Mouse (Mus musculus) stomach, embryonic 16.5 days (tissue): Measurements from ENCODE around the gene Troap. TPM values are rescaled to one million over a fixed set of nuclear protein-coding genes. Genes with fewer than 3 reads are reported as not detected.
A peak's percentile ranks its signal among the peaks of the same experiment; 100 is the strongest.

Experiments used
- ATAC-seq: fragments of 200-750 bp; cut with Nextera tagmentation; 2 replicates; pipeline ENCODE4 v1.8.0; 2017; ENCODE audit warnings: moderate number of reproducible peaks, moderate TSS enrichment; ENCODE audit not compliant: insufficient read depth, low FRiP score
- H3K27ac ChIP-seq: fragments of 300-500 bp; sonication (generic); 2 replicates; pipeline ENCODE4 v1.5.1; 2014; ENCODE audit warnings: low read length
- H3K27me3 ChIP-seq: fragments of 300-500 bp; sonication (generic); 2 replicates; pipeline ENCODE4 v1.6.1; 2014; ENCODE audit warnings: low read length, control low read depth, mixed read lengths; ENCODE audit not compliant: control insufficient read depth, insufficient read depth
- H3K36me3 ChIP-seq: fragments of 300-500 bp; sonication (generic); 2 replicates; pipeline ENCODE4 v1.6.1; 2014; ENCODE audit warnings: low read length; ENCODE audit not compliant: control insufficient read depth, insufficient read depth
- H3K4me1 ChIP-seq: fragments of 300-500 bp; sonication (generic); 2 replicates; pipeline ENCODE4 v1.6.1; 2014; ENCODE audit warnings: low read length, control low read depth, mixed read lengths; ENCODE audit not compliant: control insufficient read depth, insufficient read depth
- H3K4me2 ChIP-seq: fragments of 300-500 bp; sonication (generic); 2 replicates; pipeline ENCODE4 v1.6.1; 2014; ENCODE audit warnings: low read depth, low read length, mixed read lengths
- H3K4me3 ChIP-seq: fragments of 300-500 bp; sonication (generic); replicated peaks from 2 replicates; pipeline ENCODE4 v1.5.1; 2014; ENCODE audit warnings: mild to moderate bottlenecking, low read length
- H3K9ac ChIP-seq: fragments of 300-500 bp; sonication (generic); 2 replicates; pipeline ENCODE4 v1.6.1; 2014; ENCODE audit warnings: low read length
- H3K9me3 ChIP-seq: fragments of 300-500 bp; sonication (generic); replicated peaks from 2 replicates; pipeline ENCODE4 v1.6.1; 2016; ENCODE audit warnings: low read length, control low read depth; ENCODE audit not compliant: control insufficient read depth
- WGBS: fragments of 180-500 bp; shearing (Covaris S2); extraction: QIAGEN DNeasy Blood & Tissue Kit; methylation state at CpG from one replicate; pipeline ENCODE4 v1.1.7; 2014; 5-methylcytosine and 5-hydroxymethylcytosine counted together
- polyA plus RNA-seq: library from polyadenylated mRNA; unstranded; fragments of >200 nt; fragmentation: Nextera tagmentation; extraction: Ambion mirVana; gene quantifications from 2 replicates; pipeline ENCODE4 v1.2.1, GENCODE M21; 2015

Gene Troap
- polyA plus RNA-seq, 1 experiment from 2014 or later, result 26.4 TPM

GRCm38 (mm10) chr15:99114312-99115064 lies 40.1 kb downstream of the Troap start:
- no peak overlapping the region for H3K4me3 ChIP-seq
- no peaks in the 10 kb centered on the region for H3K4me1 ChIP-seq
- H3K36me3 ChIP-seq, result no peaks in the 10 kb centered on the region
- H3K9me3 ChIP-seq, result no peaks in the 10 kb centered on the region
- H3K9ac ChIP-seq, result no peak overlapping the region
- no peak overlapping the region for H3K4me2 ChIP-seq
- peak overlapping the region; percentile 55; the same call in 1 of the 2 replicates for H3K27ac ChIP-seq
- 47% methylated on average over 14 of the region's 14 CpGs for WGBS
- no peak for ATAC-seq
- no peaks in the 10 kb centered on the region for H3K27me3 ChIP-seq

- 79% methylated on average over 7 of the region's 7 CpGs for WGBS
- Histone ChIP-seq H3K27me3 (no peaks in the 10 kb centered on the region), H3K9me3 (no peaks in the 10 kb centered on the region), H3K4me1 (no peaks in the 10 kb centered on the region), H3K27ac (no peak overlapping the region), H3K9ac (no peak overlapping the region), H3K4me3 (no peak overlapping the region), H3K36me3 (no peaks in the 10 kb centered on the region), H3K4me2 (no peak overlapping the region)
- no peak for ATAC-seq
These were observed 40.7 kb downstream of the Troap start for GRCm38 (mm10) chr15:99115065-99115423.

GRCm38 (mm10) chr15:99116539-99116938 lies 42.2 kb downstream of the Troap start:
- 43% methylated on average over 11 of the region's 11 CpGs for WGBS
- no peak overlapping the region for H3K9ac ChIP-seq
- no peak overlapping the region for H3K27ac ChIP-seq
- H3K27me3 ChIP-seq, result no peaks in the 10 kb centered on the region
- H3K4me2 ChIP-seq, result no peak overlapping the region
- no peaks in the 10 kb centered on the region for H3K36me3 ChIP-seq
- H3K4me3 ChIP-seq, result no peak overlapping the region
- ATAC-seq, result no peak
- no peaks in the 10 kb centered on the region for H3K4me1 ChIP-seq
- no peaks in the 10 kb centered on the region for H3K9me3 ChIP-seq

- H3K9me3 ChIP-seq, result no peaks in the 10 kb centered on the region
- WGBS, result 11% methylated on average over 11 of the region's 11 CpGs
- no peak for ATAC-seq
- no peak overlapping the region for H3K9ac ChIP-seq
- peaks cover 8% of the 10 kb centered on the region; the same call in 1 of the 2 replicates for H3K4me1 ChIP-seq
- no peaks in the 10 kb centered on the region for H3K36me3 ChIP-seq
- no peaks in the 10 kb centered on the region for H3K27me3 ChIP-seq
- H3K4me2 ChIP-seq, result no peak overlapping the region
- H3K4me3 ChIP-seq, result no peak overlapping the region
- H3K27ac ChIP-seq, result no peak overlapping the region
These were observed 46.4 kb downstream of the Troap start for GRCm38 (mm10) chr15:99120814-99121213.

- Histone ChIP-seq H3K9me3 (no peaks in the 10 kb centered on the region), H3K9ac (no peak overlapping the region), H3K27ac (no peak overlapping the region), H3K4me1 (peaks cover 9% of the 10 kb centered on the region), H3K4me2 (no peak overlapping the region), H3K36me3 (no peaks in the 10 kb centered on the region), H3K27me3 (no peaks in the 10 kb centered on the region), H3K4me3 (no peak overlapping the region)
- WGBS, result 44% methylated on average over 2 of the region's 2 CpGs
- ATAC-seq, result no peak
These were observed 48.3 kb downstream of the Troap start for GRCm38 (mm10) chr15:99122642-99123041.

- H3K9me3 ChIP-seq, result no peaks in the 10 kb centered on the region
- H3K27me3 ChIP-seq, result no peaks in the 10 kb centered on the region
- WGBS, result 2% methylated on average over 12 of the region's 12 CpGs
- ATAC-seq, result no peak
- peak within 1 kb of the TSS; percentile 94 for H3K27ac ChIP-seq
- no peaks in the 10 kb centered on the region for H3K36me3 ChIP-seq
- peak within 1 kb of the TSS; percentile 83 for H3K4me3 ChIP-seq
- peak within 1 kb of the TSS; percentile 86 for H3K4me2 ChIP-seq
- H3K4me1 ChIP-seq, result peaks cover 35% of the 10 kb centered on the region
- H3K9ac ChIP-seq, result peak within 1 kb of the TSS; percentile 95
These were observed 51.3 kb downstream of the Troap start, which contains the start of gene Spats2 for GRCm38 (mm10) chr15:99125711-99126080. Spats2 (plus strand) TSS chr15:99125916.

- H3K4me2 ChIP-seq, result peak overlapping the region; percentile 86
- no peaks in the 10 kb centered on the region for H3K9me3 ChIP-seq
- H3K36me3 ChIP-seq, result no peaks in the 10 kb centered on the region
- under 1% methylated on average over 104 of the region's 115 CpGs for WGBS
- peak; percentile 86 for ATAC-seq
- H3K9ac ChIP-seq, result peak overlapping the region; percentile 95
- peaks cover 36% of the 10 kb centered on the region for H3K4me1 ChIP-seq
- H3K27ac ChIP-seq, result peak overlapping the region; percentile 94
- H3K4me3 ChIP-seq, result peak overlapping the region; percentile 83
- no peaks in the 10 kb centered on the region for H3K27me3 ChIP-seq
These were observed 51.9 kb downstream of the Troap start for GRCm38 (mm10) chr15:99126081-99126815.

- H3K27ac ChIP-seq, result peak overlapping the region; percentile 94
- 1% methylated on average over 34 of the region's 35 CpGs for WGBS
- 0 out of 2 replicates have a peak, but pooled peaks have one; percentile 5 for ATAC-seq
- peak overlapping the region; percentile 86 for H3K4me2 ChIP-seq
- H3K4me3 ChIP-seq, result peak overlapping the region; percentile 83
- no peaks in the 10 kb centered on the region for H3K36me3 ChIP-seq
- peak overlapping the region; percentile 95 for H3K9ac ChIP-seq
- H3K27me3 ChIP-seq, result no peaks in the 10 kb centered on the region
- H3K4me1 ChIP-seq, result peaks cover 36% of the 10 kb centered on the region
- no peaks in the 10 kb centered on the region for H3K9me3 ChIP-seq
These were observed 52.5 kb downstream of the Troap start for GRCm38 (mm10) chr15:99126816-99127365.
